Mouse (Mus musculus) myocyte (in vitro differentiated cells): ENCODE data around the gene Prss57.

ENCODE experiments used
- CEBPB ChIP-seq: IDR thresholded peaks from 2 replicates; pipeline ENCODE4 v1.6.1; 2011; ENCODE audit warnings: mild to moderate bottlenecking, moderate library complexity; ENCODE audit not compliant: poor library complexity, insufficient read depth, severe bottlenecking
- E2F4 ChIP-seq: IDR thresholded peaks from one replicate; pipeline ENCODE4 v1.6.1; 2011; ENCODE audit warnings: mild to moderate bottlenecking, control low read depth, moderate library complexity; ENCODE audit not compliant: insufficient read depth
- MAX ChIP-seq: IDR thresholded peaks from one replicate; pipeline ENCODE4 v1.6.1; 2011; ENCODE audit warnings: low read depth, mild to moderate bottlenecking, control low read depth
- MYOG ChIP-seq, 3 experiments: IDR thresholded peaks; one replicate each; pipeline ENCODE4 v1.6.1; 2011; ENCODE audit warnings: control low read depth in 2 of 3, low read depth in 2 of 3, mild to moderate bottlenecking in 2 of 3; ENCODE audit not compliant: insufficient read length in 2 of 3, control insufficient read depth in 1 of 3, insufficient read depth in 1 of 3
- POLR2A ChIP-seq: IDR thresholded peaks from one replicate; pipeline ENCODE4 v1.6.1; 2011; ENCODE audit warnings: low read depth, mild to moderate bottlenecking, control low read depth, moderate library complexity; ENCODE audit not compliant: insufficient read length
- POLR2AphosphoS2 ChIP-seq: IDR thresholded peaks from one replicate; pipeline ENCODE4 v1.6.1; 2011; ENCODE audit warnings: low read depth, control low read depth; ENCODE audit not compliant: insufficient read length
- TCF12 ChIP-seq: IDR thresholded peaks from one replicate; pipeline ENCODE4 v1.6.1; 2011; ENCODE audit warnings: mild to moderate bottlenecking, control low read depth; ENCODE audit not compliant: poor library complexity, insufficient read depth, severe bottlenecking
- USF1 ChIP-seq: IDR thresholded peaks from one replicate; pipeline ENCODE4 v1.6.1; 2011; ENCODE audit warnings: low read depth, mild to moderate bottlenecking, control low read depth, moderate library complexity

DNA sequence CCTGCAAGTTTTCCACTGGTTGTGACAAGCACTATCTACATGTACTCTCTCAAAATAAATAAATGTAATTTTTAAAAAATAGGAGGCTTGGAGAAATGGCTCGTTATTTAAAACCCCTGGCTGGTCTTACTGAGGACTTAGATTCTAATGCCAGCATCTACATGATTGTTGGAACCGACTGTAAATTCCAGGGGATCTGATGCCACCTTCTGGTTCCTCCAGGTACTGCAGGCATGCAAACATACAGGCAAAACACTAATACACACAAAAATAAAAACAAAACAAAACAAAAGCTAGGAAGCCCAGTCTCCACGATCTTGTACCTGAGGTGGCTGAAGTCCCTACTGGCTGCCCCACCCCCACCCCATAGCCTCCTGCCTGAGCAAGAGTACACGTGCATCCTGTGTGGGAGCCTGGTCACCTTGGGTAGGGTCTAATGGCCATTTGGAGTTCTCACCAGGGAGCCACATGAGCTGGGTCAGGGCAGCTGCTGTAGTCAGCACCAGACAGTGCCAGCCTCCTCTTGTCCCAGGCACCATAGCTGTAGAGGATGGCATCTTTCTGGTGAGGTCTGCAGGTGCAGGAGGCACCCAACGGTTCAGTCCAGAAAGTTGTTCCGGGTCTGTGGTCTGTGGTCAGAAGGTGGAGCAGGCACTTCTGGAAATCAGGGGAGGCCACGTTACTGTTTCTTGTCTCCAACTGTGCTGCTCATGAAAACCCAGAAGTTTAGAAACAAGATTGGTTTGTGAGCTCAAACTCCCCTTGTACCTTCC lies 2.2 kb downstream of the Prss57 start:
- no peak for TF ChIP-seq TCF12
- no peak for TF ChIP-seq USF1
- no peak for TF ChIP-seq MAX
- no peak for TF ChIP-seq POLR2A
- TF ChIP-seq MYOG (IDR thresholded peaks at IDR 0.05; ENCODE audit: control insufficient read depth in 1 of 3, insufficient read depth in 1 of 3, insufficient read length in 2 of 3, low read depth in 2 of 3) = no peak
- TF ChIP-seq E2F4 = no peak
- no peak for TF ChIP-seq CEBPB
- no peak for TF ChIP-seq POLR2AphosphoS2
